Mouse (Mus musculus): Measurements from ENCODE around the gene Rps15.

Gene Rps15

DNA sequence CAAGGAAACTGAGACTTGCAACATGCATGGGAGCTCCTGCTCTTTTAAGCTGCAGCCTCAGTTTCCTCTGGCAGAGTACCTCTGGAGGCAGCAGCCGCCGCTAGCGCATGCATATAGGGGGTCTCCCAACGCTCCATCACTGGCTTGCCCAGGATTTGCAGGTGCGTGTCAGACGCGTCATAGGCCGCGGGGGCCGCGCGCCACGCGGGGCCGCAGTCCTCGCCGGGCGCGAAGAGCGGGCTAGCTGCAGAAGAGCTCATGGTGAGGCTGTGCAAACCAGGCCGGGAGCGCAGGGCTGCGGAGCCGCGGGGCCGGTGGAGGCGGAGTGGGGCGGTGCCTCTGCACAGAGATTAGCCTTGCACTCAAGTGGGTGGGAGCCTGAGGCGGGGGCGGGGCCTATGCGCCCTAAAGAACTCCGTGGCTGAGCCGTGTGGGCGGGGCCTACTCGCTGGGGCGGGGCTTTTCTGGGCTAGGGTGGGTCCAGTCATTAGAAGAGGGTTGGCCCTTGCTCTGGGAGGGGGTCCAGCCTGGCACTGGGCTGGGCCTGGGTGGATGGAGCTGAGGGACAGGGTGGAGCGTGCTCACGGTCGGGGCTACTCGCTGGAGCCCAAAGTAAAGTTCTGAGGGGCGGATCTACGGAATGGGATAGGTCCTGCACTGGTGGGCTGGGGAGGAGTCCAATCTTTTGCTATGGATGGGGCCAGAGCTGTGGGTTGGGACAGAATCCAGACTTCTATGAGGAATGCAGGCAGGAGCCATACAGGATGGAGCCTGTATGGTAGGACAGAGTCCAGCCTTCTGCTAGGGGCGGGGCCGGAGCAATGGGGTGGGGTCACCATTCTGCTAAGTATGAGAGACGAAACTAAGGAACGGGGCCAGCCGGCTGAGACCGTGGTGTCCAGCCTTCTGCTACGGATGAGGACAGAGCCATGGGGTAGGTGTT lies 31.3 kb upstream of the Rps15 start, which contains the start of the genes Gamt and Dazap1:
Gamt (minus strand) TSS at position 371 of the 943 bp plus-strand sequence.
Dazap1 (plus strand) TSS at position 845 of the 943 bp plus-strand sequence.
- peak; percentile 97 for DNase-seq (ENCODE audit: low spot score)

DNA sequence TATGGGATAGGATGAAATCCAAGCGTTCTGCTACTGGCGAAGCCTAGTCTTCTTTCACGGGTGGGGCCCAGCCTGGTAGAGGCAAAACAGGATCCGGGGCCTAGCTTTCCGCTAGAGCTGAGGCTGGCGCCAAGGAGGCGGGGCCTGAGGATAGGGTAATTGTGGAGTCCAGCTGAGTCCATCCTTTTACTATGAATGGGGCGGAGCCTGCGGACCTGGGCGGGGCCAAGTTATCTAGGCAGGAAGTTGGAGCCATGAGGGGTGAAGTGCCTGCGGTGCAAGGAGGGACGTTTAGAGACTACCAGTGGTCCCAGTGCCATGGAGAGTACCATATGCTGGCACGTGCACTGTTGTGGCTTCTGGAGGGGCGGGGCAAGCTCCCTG lies 30.7 kb upstream of the Rps15 start:
- peak; percentile 95 for DNase-seq (ENCODE audit: low spot score)

DNA sequence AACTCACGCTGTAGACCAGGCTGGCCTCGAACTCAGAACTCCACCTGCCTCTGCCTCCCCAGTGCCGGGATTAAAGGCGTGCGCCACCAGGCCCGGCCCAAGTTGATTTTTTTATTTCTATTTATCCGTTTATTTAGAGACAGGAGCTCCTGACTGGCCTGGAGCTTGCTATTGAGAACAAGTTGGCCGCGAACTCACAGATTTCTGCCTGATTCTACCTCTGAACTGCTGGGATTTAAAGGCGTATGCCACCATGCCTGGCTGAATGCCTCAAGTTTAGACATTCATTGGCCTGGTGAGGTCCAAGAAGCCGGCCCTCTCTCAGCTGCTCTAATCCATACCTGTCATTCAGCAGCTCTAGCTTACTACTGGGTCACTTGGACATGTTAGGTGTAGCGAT lies 30.1 kb upstream of the Rps15 start:
- no peak for DNase-seq (ENCODE audit: low spot score)

DNA sequence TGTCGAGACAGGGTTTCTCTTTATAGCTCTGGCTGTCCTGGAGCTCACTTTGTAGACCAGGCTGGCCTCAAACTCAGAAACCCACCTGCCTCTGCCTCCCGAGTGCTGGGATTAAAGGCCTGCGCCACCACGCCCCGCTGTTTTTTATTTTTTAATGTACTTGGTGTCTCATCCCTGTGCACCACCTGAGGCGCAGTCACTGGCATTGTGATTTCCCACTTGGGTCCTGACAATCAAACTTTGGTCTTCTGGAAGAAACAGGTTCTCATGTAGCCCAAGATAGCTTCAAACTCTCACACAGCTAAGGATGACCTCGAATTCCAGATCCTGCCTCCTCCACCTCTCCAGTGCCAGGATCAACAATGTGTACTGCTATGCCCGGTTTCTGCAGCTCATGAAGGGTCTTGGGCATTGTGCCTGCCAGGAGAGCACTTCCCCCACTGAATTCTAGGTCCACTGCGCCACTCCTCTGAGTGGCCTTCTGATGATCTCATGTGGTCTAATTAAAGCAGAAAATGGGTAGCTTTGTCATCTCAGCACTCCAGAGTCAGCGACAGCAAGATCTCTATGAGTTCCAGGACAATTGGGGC lies 29.4 kb upstream of the Rps15 start:
- no peak for DNase-seq (ENCODE audit: low spot score)

DNA sequence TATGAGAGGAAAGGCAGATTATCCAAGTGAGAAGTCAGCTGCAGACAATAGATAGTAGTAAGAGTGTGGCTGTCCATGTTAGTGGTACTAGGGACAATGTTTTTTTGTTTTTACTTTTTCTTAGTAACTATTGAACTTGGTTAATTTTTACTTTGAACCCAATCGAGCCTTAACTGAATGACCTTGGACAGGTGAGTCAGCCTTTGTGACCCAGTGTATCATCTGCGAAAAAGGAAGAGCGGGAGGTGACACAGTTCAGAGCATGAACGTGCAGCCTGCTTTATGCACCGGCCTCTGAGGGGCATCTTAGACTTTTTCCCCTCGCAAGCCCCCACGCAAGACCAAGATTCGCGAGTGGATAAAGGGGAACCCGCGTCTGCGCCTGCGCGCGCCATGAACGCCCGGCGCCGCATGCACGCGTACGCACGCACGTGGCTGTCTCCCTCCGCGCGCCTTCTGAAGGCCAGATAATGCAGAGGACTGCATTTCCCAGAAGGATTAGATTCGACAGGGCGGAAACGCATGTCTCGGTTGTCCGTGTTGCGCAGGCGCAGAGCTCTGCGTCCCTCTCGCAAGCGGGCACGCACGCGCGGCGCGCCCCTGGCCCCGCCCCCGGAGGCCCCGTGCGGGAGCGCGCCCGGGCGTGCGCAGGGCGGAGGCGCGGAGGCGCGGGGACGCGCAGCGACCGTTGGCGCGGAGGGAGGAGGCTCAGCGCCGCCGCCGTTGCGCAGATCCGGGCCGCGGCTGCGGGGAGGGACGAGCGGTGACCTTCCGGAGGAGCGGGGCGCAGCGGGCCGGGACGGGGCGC lies 27.7 kb upstream of the Rps15 start:
- peak; percentile 99 for DNase-seq (ENCODE audit: low spot score)

DNA sequence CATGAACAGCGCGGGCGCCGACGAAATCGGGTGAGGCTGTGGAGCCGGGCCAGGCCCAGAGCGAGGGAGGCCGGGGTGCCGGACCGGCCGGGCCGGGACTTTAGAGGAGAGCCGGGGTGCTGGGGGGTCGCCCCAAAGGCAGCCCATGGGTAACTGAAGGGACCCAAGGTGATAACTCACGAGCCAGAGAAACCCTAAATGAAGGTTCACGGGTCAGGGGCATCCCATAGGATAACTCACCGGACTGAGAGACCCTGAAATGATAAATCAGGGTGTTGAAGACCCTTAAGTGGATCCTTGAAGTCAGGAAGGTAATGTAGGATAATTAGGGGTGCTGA lies 27.1 kb upstream of the Rps15 start:
- DNase-seq (ENCODE audit: low spot score) = no peak

DNA sequence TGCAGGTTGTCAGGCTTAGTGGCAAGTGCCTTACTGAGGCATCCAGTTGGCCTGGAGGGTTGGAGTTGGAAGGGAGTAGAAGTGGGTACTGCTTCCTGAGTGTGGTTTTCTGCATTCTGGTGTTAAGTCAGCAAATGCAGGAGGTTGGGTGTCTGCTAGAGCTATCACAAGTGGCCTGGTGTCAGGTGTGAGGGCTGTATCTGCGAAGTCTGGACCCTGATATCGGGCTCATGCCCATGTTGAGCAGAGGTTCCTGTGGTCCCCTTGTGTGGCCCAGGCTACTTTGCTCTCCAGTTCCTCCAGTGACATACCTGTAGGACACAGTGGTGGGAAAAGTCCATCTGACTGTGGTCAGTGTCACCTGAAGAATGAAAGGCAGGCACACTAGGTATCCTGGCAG lies 22.2 kb upstream of the Rps15 start:
- DNase-seq (ENCODE audit: low spot score) = no peak

DNA sequence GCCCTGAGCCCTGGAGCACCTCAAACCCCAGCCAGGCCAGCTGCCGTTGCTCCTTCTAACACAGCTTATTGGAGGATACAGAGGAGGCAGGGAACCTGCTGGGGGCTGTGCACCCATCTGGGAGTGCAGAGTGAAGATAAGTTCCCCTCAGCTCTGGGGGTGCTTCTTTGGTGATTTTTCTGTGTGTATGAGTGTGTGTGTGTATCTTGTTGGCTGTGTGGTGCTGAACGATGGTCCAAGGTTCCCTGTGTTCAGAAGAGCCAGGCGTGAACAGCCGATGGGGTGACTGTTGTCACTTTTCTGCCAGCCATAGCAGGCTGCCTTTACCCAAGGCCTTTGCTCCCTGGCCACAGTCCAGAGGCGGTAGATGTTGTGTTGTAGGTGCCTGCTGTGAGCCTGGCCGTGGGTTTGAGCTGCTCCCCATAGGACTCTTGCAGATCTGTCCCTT lies 21.5 kb upstream of the Rps15 start:
- no peak for DNase-seq (ENCODE audit: low spot score)

DNA sequence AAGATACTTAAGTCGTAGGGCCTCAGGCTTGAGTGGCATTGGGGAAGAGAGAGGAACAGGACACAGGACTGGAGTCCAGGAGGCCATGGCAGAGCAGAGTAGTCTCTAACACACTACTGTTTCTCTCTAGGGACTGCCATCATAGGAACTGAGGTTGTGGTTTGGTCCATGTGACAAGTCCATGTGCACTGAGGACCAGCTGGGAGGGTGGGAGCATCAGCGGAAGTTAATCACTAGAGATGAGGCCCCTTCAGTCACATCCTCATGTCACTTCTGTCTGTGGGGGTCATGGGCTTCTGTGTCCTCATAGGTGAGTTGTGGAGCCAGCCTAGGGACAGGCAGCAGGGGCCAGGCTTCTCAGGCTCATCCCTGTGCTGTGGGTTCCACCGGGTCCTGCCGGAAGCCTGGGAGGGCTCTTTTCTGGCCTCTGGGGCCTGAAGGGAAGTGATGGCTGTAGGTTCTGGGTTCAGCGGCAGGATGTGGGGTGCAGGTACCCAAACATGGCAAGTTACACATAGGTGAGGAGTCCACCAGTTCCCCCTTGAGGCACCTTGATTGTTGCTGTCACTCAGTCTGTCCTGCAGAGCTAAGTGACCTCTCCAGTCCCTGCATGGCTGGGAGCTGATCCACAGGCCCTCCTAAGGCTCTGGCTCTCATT lies 20.9 kb upstream of the Rps15 start:
- no peak for DNase-seq (ENCODE audit: low spot score)

DNA sequence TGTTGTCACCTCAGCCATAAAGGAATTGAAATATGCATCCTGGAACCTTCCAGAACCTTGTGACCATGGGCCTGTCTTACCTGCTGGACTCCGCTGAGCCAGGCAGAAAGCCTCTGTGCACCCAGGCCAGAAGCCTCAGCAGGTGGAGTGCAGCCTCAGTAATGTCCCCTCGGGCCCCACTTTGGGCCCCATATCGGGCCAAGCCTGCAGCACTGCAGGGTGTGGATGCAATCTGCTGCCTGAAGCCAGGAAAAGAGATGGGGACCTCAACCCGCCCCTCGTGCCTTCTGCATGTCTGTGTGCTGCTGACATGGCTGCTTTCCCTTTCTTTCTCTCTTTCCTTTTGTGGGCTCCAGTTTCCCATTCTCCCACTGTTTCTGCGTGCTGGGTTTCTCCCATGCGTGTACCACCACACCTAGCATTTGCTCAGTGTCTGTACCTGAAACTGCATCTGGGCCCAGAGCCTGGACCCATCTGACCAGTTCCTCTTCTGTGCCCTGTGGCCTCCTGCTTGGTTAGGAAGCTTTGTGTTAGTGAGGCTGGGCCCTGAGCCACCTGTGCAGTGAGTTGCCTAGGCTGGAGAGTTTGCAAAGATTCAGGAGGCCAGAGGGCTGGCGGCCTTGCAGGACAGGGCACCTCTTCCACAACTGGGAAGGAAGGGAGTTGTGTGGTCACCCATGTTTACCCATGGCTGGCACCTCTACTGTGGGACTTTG lies 20.2 kb upstream of the Rps15 start:
- no peak for DNase-seq (ENCODE audit: low spot score)

DNA sequence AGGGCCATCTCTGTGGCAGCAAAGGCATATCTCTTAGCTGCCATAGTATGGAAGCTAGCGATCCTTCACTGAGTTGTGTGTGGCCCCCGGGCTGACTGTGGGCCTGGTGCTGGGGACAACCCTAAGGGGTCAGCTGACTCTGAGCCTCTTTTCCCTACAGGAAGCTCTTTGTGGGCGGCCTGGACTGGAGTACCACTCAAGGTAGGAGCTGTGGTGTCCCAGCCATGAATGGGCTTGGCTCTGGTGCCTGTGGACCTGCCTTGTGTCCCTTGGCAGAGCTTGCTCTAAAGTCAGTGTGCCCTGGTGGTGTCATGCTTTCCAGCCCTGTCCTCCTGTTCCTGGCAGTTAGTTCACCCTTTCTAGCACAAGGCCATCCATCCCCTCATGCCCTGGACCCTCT lies 18.4 kb upstream of the Rps15 start:
- no peak for DNase-seq (ENCODE audit: low spot score)

DNA sequence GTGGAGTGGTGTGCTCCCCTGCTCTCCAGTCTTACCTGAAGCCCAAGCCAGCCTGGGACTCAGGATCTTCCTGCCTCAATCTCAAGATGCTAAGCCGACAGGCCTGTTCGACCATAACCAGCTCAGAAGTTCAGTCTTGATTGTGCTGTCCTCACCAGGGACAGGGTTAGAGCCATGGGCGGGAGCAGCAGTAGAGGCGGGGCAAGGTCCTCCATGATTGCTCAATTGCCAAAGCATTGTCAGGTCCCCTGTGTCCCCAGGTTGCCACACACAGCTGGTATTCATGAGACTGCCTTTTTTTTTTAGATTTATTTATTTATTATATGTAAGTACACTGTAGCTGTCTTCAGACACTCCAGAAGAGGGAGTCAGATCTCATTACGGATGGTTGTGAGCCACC lies 16.0 kb upstream of the Rps15 start:
- DNase-seq (ENCODE audit: low spot score) = no peak

DNA sequence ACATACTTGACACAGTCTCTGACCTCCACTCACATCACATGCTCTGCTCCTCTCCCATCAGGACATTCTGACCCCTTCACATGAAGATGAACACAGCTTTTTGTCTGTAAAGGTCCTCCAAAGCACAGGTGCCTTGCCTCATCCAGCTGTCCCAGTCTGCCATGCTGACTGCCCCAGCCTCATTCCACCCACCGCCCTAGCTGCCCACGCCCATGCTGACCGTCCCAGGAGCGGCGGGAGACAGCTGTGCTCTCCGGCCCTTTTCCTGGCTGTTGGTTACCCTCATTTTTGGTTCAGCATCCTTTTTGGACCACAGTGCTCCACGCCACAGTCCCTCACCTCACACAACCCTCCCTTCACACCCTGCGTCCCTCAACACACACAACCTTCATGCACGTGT lies 13.9 kb upstream of the Rps15 start:
- no peak for DNase-seq (ENCODE audit: low spot score)

DNA sequence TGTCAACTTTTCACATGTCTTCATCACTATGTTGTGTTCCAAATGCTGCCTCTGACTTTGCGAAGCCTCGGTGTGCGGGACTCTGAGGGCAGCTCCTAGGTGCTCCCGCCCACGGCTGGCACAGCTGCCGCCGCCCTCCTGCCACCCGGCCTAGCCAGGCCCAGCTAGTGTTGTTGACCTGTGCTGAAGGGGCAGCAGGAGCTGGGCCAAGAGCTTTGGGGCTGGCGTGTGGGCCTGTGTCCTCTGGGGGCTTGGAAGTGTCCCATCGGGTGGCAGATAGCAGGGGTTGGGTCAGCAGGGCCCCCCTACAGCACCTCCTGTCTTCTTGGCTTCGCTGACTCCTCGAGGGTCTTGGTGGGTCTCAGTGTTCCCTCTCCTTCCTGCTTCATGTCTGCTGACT lies 13.0 kb upstream of the Rps15 start:
- no peak for DNase-seq (ENCODE audit: low spot score)

DNA sequence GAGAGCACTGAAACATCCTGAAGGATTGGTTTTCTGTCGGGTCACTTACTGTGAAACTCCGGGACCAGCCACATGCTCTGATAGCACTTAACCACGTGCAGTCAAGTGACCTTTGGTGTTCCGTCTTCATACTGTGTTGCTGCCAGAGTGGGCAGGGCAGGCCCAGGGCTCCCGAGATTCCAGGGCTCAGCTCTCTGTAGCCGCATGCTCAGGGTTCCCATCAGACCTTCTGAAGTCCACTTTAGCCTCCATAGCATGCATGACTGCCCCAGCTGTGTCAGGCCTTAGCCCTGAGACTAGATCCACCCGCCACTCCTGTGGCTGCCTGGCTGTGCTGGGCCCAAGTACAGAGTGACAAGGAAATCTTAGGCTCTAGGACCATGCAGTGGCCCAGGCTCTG lies 10.9 kb upstream of the Rps15 start:
- no peak for DNase-seq (ENCODE audit: low spot score)

DNA sequence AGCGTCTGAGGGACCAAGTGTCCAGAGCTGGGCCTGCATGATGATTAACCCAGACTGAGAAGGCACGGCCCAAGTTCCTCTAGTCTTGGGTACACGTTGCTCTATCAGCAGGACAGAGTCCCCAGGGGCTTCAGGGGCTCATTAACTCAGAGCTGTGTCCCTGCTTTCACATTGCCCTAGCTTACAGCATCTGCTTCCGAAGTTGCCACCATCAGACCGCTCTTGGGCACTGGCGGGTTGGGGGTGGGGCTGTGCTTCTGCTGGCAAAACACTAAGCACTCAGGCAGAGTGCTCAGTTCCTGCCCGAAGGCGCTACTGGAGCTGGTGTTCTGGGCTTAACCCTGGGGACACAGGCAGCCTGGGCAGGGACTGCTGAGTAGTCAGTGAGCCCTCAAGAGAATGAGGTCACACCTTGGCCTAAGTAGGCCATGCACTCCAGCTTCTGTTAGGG lies 10.3 kb upstream of the Rps15 start:
- no peak for DNase-seq (ENCODE audit: low spot score)

DNA sequence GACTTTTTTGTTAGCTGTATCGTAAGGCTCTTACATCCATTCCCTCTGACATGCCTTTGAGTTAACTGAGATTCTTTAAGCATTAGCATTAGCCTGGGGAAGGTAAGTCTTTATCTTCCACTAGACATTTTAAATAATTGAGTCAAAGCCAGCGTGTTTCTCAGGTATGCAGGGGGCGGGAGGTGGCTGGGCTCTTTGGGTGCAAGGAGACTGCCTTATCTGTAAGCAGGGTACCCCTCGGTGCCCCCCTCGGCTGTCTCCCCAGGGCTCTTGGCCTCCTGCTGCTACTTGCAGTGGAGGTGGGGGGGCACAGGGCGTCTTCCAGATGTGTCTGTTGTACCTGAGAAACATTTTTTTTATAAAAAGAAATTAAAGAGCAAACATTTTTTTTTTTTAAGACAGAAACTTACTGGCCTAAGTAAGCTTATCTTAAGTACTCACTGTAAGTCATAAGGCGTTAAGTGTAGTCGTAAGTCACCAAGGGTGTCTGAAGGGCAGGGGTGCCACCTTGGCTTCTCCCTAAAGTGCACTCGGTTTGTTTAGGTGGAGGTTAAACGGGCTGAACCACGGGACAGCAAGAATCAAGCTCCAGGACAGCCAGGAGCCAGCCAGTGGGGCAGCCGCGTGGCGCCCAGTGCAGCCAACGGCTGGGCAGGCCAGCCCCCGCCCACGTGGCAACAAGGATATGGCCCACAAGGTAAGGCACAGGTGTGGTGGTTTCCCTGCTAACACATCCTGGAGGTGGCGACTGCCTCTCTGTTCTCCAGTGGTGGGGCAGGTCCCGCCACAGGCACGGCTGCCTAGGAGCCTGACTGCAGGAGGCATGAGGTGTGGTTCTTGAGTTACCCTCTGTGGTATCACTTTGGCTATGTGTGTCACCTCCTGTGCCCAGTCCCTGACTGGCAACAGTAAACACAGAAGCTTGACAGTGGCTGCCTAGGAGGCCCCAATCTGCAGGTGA lies 9.5 kb upstream of the Rps15 start:
- no peak for DNase-seq (ENCODE audit: low spot score)

DNA sequence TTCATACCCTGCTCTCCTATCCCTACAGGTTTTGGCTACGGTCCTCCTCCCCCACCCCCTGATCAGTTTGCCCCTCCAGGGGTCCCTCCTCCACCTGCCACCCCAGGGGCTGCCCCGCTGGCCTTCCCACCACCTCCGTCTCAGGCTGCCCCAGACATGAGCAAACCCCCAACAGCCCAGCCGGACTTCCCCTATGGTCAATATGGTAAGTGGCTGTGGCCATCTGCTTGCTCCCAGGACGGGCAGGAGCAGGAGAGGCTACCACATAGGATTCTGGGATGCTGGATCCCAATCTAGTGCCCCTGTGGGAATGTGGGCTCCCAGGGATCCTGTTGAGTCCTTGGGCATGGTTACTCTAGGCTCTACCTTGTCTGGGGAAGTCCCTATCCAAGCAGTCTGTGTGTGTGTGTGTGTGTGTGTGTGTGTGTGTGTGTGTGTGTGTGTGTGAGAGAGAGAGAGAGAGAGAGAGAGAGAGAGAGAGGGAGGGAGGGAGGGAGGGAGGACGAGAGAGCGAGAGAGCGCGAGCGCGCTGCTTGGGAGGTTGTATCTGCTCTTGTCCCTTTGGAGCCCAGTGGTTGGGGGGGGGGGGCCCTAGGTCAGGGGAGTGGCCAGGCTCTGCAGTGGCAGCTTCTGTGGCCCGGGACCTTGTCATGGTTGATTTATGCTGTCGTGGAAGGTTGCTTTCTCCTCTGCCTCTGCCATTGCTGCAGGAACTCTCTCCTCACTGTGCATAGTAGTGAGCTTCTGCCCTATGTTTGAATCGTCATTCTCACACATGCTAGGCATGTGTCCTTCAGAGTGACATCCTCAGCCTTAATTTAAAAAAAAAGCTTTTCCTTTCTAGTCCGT lies 6.8 kb upstream of the Rps15 start:
- DNase-seq (ENCODE audit: low spot score) = no peak

DNA sequence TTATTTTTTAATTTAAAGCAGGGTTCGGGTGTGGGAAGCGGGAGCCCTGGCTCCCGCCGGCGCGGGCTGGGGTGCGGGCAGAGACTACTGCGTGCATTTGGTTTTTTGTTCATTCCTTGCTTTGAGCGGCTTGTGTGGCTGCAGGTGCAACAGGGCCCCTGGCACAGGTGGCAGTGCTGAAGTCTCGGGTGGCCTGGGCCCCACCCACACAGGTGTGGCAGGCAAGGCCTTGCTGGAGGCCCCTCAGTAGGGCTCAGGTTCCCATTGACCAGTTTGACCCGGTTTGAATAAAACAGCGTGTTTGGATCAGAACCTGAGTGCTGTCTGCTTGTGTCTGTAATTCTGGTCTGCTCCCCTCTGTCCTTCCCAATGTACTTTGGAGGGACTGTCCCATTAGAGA lies 4.2 kb upstream of the Rps15 start:
- no peak for DNase-seq (ENCODE audit: low spot score)
